Mouse (Mus musculus): ENCODE data around the gene Wwox.

Wwox gene

DNA sequence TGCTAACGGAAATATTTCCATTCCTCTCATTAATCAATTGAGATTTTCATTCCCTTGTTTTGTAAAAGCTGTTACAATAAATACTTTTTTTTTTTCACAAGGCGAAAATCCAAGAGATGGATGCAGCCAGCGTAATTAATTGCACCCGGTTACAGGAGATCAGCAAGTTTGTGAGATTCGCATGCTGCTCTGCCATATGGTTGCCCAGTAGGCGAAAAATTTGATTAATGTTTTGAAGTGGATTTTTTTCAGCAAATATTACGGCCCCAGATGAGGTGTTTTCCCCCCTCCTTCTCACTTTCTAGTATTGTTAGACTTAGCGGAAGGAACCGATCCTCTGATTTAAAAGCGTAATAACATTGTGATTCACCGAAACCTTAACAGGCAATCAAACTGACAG is 160.7 kb downstream of the Wwox start:
- no peak for DNase-seq (ENCODE audit: low read depth)

DNA sequence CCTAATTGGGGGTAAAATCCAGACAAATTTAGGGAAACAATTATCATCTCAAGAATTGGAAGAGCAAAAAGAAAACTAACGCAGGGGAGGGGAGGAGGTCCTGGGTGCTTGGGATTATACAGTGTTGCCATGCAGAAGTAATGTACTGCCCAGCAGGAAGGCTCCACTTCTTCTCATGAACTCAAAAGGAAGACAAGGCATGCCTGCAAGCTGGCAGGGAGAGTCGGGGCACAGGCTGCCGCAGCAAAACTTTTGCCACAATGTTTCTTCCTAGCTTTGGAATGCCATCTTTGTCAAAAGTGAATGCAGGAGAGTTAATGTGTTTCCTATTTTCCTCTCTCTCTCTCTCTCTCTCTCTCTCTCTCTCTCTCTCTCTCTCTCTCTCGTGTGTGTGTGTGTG is 163.6 kb downstream of the Wwox start:
- DNase-seq (ENCODE audit: low read depth), result no peak

DNA sequence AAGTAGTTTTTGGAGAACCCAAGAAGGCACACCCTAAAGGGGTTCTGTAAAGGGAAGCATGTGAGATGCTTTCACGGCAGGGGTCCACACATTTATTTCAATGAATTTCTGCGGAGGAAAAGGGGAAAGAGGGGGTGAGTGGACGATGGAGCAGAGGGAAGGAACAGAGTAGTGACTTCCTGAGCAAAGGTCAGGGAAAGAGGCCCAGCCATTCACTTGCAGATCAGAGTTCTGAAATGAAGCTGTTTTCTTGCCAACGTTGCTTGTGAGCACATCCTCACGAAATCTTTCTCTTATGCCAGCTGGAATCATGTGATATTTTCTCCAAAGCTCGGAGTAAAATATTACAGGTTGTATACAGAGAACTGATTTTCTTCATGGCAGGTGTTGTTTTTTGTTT is 164.1 kb downstream of the Wwox start:
- DNase-seq (ENCODE audit: low read depth), result no peak

DNA sequence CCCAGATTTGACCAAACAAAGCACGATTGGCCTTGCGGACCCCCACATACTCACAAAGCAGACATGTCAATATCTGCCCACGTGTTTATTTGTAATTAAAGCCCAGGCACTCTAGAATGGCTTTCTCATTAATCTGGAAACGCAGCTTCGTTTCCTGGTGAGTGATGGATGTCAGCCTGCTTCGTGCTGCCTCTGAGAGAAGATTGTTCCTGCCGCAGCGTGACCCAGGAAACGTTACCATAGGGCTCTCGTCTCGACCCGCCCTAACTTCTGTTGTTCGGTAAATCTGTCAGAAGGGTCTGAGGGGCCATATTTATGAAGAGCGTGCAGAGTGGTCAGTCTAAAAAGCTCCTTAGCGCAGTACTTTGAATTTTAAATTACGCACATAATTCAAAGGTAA is 164.9 kb downstream of the Wwox start:
- DNase-seq (ENCODE audit: low read depth), result no peak

DNA sequence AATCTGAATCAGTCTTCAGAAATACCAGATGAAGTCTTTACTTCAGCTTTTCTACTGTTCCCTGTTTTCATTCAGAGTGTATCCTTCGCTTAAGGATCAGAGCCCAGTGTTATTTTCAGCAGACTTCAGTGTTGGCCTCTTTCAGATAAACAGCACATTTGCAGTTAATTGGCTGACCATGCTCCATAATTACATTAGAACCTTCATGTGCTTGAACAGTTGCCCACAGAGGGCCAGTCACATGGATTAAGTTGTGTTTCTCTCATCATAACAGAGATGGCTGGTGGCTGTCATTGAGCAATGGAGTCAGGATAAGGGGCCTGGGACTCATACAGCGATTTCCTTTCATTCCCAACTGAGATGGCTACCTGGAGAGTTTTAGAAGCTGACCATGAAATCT is 166.2 kb downstream of the Wwox start:
- DNase-seq (ENCODE audit: low read depth), result no peak

DNA sequence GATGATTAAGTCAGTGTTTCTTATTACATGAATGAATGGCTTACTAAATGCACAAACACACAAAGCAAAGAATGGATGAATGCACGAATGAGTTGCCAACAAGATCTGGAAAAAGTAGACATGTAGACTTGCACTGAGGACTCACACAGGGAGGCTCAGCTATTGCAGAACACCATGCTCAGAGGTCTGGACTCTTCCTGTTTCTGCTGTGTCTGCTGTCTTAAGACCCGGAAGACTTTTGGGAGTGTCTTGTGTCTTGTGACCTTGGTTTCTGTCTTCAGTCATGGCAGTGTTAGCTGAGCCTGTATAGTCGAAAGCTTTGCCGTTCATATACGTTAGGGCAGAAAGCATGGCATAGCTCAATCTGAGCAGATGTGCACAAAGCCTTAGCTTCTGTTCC is 169.9 kb downstream of the Wwox start:
- DNase-seq (ENCODE audit: low read depth), result no peak

DNA sequence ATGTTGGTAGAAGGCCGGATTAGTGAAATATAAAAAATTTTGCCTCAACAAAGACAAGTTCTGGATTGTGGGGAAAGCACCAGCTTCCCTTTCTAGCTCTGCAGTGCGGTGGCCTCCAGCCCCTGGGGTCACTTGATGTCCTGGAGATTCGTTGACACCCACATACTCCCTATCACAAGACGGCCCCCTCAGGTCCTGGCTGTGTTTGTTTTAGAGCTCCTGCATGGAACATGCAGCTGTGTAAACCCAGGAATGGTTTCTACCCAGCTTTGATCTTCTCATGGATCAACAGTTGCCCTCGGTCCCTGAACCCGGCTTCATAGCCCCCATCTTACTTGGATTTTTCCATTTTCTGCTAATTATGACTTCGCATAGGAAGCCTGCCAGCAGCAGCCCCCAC is 171.6 kb downstream of the Wwox start:
- DNase-seq (ENCODE audit: low read depth), result no peak

DNA sequence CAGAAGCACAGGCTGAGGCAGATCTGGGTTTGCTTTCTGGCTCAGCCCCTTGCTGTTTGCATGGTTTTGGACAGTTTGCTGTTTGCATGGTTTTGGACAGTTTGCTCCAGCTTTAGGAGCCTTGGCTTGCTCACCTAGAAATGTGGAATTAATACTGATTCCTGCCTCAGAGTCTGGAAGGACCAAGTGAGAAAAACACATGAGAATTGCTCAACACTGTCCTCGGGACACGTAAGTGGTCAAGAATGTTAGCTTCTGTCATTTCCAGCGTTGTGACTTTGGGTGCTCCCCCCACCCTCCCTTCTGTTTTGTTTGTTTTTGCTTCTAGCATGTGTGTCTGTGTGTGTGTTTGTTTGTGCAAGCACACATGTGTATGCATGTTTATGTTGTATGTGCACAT is 172.6 kb downstream of the Wwox start:
- no peak for DNase-seq (ENCODE audit: low read depth)

DNA sequence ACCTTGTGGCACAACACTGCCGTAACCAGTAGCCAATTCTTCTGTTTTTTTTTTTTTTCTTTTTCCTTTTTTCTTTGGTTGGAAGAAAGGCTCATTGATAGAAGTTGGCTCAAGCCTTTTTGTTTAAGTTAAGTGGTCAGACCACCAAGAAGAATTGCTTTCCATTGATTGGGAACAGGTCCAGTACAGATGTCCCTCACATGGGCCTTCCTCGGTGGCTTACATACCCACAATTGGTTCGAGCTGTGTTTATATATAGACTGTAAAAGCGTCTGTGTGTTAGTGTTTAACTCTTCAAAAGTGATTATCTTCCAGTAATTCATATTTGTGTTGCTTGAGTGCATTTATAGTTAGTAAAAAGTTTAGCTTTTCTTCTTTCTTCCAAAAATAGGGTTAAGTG is 176.0 kb downstream of the Wwox start:
- DNase-seq (ENCODE audit: low read depth), result no peak

DNA sequence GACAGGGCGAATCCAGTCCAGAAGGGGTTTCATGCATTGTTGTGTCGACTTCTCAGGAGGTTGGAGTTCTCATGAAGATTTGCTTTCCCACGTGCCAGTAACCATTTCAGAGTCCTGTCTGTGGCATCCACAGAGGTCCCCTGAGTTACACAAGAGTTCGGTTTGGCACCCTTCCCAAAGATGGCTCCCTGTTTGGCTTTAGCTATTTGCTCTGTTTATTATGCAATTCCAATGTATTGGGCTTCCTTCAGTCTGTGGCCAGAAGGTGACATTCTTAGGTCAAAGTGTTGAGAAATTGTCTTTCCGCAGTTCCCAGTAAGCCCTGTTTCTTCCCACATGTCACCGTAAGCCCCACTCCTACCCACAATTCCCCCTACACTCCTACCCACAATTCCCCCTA is 176.5 kb downstream of the Wwox start:
- DNase-seq (ENCODE audit: low read depth), result no peak

DNA sequence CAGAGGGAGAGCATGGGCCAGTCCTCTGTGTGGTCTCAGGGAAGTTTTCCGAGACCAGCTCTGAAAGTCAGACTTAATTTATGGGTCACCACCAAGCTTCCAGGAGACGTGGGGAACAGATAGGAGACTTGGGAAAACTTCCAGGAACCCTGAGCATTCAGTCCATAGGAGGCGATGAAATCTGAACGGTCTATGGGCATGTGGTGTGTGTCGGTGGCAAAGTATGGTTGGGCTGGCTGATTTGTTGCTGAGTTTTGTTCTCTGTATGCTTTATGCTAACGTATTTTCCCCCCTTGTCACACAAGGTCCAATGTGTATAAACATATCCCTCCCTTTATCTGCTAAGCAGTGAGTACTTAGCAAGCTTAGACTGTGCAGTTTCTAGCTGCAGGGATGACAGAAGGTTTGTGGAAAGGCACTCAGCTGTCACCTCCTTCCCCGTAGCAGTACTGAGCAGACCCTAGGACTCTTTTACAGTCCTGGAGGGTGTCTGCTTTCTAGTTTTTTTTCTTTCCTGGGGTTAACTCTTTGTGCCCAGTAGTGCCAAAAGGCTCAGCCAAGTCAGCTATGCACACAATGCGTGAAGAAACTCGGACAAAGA is 179.6 kb downstream of the Wwox start:
- no peak for DNase-seq (ENCODE audit: low read depth)

DNA sequence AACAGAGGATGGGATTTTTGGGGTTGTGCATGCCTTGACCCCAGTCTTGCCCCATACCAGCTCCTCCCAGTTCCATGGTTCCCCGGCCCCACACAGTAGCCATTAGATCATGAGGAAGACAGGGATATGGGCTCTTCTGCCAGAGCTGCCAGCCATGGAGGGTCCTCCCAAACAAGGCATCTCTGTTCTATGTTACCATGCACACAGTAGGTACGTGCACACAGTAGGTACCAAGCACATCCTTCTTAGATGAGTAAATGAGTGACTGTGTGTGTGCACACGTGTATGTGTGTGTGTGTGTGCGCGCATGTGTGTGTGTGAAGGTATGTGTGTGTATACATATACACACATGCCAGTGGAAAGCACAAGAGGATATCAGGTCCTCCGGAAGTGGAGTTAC is 185.9 kb downstream of the Wwox start:
- no peak for DNase-seq (ENCODE audit: low read depth)

DNA sequence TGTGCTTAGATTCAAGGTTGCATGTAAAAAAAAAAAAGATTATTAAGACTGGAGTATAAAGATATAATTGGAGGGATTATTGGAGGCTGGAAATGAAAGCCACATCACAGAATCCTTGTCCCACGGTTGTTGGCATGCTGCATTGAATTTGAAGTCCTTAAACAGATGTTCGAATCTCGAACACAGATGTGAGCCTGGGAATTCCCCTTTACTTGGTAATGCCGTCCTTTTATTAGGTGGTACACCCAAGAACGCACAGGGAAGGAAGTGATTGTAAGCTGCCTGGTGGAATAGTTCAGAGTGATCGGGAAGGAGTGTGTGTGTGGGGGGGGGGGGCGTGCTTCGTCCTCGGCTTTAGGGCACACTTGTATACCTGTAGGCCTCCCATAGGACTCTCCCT is 187.4 kb downstream of the Wwox start:
- no peak for DNase-seq (ENCODE audit: low read depth)

DNA sequence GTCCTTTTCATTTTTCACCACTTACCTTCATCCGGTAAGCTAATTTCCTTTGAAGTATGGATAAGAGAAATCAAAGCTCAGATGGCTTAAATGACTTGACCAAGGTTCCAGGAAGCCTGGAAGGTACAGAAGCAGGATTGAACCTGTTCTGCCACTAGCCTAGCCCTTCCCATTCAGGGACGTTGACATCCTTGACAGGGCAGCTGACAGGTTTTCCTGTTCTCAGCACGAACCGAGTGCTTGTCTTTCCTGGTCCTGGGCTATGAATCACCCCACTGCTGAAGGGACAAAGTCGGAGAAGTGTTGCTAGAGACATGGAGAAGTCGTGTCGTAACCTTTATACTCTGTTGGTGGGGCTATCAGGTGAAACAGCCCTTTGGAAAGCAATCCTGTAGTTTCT is 190.3 kb downstream of the Wwox start:
- no peak for DNase-seq (ENCODE audit: low read depth)

DNA sequence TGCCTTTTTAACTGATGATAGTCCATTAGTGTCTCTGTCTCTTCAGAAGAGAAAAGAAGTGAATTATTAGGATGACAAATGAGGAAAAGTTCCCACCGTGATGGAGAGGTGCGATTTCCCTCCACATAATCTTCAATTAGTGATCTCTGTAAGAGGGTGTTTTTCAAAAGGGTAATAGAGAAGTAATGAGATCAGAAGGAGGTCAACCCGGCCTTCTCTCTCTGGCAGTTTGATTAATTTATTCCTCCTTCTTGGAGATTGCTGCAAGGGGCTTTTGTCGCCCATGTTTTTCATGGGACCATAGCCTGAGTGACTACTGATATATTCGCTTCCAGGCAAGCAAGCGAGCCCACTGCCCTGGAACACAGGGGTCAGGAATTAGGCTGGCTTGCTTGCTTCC is 191.6 kb downstream of the Wwox start:
- no peak for DNase-seq (ENCODE audit: low read depth)

DNA sequence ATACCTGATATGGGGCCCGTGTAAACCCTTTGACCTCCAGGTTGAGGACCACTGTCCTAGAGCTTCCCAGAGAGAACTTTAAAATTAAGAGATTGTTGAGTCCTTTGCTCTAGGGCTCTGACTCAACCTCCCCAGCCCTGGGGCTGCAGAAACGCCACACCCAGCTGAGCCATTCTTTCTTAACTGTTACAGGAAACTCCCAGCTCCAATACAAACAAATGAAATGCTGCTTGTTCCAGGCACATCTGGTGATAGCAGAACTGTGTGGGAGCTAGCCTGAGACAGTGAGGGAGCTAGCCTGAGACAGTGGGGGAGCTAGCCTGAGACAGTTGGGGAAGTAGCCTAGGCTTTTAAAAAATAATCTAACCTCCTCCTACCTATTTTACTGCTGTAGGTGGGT is 194.7 kb downstream of the Wwox start:
- no peak for DNase-seq (ENCODE audit: low read depth)

DNA sequence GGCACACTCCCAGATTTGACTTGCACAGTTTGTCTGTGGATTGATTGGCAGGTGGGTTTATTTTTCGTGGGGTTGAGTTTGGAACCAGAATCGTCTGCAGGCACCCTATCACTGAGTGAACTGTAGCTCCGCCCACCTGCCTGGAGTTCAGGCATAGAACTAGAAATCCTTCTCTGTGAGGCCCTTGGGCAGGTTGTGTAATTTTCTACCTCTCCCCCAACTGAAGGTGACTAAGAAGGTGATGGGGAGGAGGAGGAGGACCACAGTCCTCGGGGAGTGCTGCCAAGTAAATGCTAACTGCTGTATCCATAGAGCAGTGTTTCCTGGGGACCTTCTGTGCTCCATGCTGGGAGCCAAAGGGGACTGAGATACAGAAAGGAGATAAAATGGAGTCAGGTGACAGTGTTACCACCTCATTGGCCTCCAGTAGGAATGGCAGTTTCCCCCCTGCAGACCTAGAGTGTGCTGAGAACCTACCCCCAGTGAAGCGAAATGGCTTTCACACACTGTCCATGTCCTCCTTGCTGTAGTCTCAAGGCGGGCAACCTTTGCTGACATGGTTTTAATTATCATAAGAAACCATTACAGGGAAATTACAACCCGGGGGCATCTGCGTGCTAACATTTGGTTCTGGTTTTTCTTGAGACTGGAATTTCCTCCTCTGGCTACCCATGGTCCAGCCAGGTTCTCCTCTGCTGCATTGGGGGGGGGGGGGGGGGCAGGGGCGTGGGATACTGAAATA is 195.4 kb downstream of the Wwox start:
- no peak for DNase-seq (ENCODE audit: low read depth)

DNA sequence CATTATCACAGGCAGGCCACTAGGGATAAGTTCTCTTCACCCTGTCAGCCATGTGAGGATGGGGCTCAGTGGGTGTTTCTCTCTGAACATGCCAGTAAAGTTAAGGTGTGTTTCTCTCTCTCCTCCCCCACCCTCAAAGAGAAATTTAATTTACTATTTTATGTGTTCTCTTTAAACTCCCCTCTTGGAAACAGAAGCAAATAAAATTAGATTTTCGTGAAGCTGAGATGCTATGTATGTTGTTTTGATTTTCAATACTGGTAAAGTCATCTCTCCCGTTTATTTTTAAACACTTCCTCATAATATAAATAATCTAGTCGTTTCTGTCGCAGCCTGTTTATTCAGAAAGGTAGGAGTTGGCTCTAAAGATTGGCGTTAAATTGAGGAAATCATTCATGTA is 196.9 kb downstream of the Wwox start:
- no peak for DNase-seq (ENCODE audit: low read depth)

DNA sequence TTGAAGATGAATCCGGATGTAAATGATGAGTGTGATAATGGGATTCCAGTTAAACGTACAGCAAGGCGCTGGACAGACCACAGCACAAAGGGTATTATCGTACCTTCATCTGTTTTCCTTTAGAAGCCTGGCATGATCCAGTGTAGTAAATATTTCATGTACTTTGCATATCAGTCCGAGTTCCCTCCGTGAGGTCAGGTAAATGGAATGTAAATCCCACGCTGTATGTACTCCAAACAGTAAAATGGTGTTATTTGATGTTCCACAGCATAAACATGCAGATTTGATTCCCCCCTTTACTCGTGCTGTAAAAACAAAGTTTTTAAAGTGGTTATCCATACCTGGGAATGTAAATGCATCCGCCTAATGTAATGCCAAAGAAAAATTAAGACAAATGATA is 202.4 kb downstream of the Wwox start:
- DNase-seq (ENCODE audit: low read depth), result no peak

DNA sequence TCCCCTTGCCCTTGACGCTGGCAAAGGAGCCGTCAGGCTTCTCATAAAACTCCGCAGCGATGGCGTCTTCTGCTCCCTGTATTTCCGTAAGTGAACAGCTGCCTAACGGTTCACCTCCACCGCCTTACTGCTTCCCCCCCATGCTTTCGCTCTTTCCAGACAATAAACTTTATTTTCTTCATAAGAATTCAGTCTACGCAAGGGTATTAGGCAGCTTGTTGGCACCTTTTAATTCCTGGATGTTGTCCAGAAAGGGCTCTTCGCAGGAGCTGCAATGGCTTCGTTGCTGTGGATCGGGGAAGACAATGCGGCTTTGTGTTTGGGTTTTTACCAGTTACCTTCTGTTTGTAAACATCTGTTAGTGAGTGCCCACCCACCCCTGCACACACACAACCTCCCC is 211.3 kb downstream of the Wwox start:
- DNase-seq (ENCODE audit: low read depth), result no peak

DNA sequence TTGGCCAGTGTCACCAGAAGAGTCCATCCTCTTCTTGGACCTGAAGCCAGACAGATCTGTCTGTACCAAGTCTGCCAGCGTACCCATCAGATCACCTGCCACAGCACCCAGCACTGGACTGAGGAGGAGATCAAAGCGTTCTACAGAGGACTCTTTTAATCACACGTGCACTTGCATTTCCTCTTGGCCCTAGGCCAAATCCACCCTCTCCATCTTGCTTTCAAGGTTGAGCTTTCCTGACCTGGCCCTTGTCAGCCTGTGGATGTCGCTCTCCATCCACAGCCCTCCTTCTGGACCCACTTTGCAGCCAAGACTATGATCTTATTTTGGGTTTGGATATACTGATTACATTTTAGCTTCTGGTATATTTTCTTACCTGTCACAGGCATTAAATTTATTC is 218.3 kb downstream of the Wwox start:
- no peak for DNase-seq (ENCODE audit: low read depth)

DNA sequence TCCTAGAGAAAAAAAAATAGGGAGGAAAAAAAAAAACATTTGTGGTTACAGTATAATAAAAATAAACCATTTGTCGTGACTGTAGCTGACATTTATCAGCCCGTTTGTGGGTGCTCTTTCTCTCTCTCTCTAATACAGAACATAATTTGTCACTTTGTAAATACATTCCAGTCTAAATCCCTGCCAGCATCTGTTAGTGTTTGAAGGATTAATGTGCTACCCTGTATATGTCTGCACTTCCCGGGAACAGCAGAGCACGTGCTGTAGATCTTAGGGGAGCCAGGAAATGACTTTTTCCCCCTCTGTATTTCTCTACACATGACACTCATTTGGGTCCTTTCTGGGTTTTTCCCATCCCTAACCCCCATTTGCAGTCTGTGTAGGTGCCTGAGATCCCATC is 219.0 kb downstream of the Wwox start:
- no peak for DNase-seq (ENCODE audit: low read depth)

DNA sequence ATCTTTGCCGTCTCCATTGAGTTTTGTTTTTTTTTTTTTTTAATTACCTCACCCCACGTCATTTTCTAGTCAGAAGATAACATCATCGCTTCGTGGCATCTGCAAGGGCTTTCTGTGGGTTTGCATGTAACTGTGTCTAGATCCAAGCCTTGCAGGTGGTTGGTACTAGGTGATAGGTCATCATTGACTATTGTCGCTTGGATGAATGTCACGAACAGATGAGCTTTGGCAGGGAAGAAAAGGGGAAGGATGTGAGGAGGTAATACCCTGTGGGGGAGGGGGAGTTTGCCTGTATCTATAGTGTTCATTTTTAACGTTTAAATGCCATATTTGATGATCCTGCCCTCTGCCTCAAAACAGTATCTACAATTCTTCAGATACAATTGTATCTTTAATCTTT is 223.6 kb downstream of the Wwox start:
- DNase-seq (ENCODE audit: low read depth), result no peak

DNA sequence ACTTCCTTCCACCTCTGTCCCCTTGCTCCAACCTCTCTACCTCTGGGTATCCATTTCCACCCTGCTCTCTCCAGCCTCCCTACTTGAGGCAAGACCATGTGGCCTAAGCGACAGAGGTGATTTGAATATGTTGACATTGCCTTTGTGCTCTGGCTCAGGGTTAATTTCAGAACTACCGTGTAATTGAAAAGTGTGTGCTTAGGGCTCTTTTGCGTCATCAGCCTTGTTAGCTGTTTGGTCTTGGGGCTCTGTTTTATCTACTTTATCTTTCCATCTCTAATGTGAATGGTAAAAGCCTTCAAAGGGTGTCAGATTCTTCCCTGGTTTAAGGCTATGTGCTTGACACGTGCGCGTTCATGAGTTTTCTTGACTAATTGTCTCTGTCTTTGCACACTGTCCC is 226.1 kb downstream of the Wwox start:
- no peak for DNase-seq (ENCODE audit: low read depth)
